Mouse (Mus musculus) thymus, postnatal 25 days (tissue): ENCODE measurements around the gene Susd1.

Source experiments
- DNase-seq: peaks from one replicate; pipeline ENCODE4 v3.0.0; 2022

The Susd1 gene

DNA sequence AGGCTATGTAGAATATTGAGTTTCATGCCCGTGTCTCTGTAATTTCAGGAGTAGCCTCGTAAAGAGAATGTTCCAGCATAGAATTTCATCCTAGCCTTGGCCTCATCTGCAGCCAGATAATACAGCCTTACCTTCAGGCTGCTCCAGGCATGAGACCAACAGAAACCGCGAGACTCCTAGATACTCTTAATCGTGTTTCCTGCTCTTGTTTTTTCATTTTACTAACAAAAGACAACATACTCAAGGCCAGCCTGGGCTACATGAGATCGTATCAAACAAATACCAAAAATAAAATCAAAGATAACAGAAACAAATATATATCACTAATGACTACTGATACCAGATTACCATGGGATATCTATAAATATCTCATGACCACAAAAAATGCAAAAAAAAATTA, 9.3 kb downstream of the Susd1 start:
- DNase-seq = no peak

DNA sequence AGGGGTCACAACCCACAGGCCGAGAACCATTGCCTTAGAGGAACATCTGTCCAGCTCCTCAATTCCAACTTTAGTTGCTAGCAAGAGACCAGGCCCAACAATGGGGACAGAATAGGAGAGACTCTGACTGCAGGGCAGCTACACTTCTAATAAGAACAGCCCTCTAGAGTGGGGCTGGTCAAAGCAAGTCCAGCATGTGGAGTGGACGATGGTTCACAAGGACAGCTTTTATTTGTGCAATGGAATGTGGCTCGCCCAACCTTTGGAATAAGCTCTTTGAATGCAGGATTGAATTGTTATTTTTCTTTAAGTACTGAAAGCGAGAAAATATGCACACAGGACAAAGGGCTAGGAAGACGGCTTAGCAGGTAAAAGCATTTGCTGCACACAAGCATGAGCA, 12.0 kb downstream of the Susd1 start:
- DNase-seq = no peak

DNA sequence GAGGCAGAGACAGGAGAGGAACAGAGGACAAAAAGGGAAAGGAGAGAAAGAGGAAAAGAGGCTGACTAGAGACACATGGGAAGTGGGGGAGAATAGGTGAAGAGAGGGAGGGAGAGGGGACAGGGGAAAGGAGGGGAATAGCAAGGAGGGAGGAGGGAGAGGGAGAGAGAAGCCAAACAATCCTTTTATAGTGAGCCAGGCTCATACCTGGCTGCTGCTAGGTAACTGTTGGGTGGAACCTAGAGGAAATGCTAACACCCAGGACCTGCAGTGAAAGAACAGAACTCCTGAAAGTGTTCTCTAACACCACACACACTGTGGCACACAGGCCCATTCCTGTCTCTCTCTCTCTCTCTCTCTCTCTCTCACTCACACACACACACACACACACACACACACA, 15.6 kb downstream of the Susd1 start:
- no peak for DNase-seq

DNA sequence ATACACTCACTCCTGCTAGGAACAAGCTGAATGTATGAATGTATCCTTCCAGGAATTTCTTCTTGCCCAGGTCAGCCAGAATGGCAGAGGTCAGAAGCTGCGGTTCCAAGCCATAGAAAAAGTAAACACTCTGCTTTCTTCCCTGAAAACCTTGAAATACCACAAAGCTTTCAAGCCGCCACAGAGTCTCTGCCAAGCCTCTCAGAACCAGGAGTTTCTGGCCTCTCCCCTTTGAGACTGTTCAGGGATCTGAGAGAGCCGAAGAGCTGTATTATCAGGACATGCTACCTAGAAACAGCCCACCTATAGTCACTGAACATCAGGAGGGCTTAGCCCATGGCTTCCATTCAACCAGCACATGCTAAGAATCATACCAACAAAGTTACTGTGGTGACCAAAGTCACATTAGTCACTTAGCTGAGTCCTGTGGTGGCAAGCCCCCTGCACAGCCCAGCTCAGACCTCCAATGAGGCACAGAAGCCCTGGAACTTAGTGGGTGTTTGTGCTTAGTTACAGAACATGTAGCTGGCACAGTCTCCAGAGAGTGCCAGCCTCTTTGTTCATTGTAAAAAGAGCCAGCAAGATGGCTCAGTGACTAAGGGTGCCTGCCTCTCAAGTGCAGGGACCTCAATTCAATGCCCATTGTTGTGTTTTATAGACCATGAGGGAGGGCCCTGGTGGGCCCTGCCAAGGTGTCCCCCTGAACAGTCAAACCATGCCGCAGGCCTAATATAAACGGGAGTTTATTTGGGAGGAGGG, 16.2 kb downstream of the Susd1 start:
- no peak for DNase-seq

DNA sequence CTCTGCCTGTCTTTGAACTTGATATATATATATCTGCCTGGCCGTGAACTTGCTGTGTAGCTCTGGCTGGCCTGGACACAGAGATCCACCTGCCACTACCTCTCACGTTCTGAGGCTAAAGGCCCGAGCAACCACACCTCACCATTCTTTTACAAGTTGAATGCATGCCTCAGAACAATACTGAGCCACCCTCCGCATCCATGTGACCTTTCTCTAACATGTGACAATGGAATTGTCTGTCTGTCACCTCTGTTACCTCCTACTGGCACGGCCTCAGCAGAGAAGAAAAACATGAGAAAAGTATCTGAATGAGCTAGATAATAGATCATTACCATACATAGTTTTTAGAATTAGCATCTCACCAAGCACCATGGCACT, 17.1 kb downstream of the Susd1 start:
- no peak for DNase-seq

DNA sequence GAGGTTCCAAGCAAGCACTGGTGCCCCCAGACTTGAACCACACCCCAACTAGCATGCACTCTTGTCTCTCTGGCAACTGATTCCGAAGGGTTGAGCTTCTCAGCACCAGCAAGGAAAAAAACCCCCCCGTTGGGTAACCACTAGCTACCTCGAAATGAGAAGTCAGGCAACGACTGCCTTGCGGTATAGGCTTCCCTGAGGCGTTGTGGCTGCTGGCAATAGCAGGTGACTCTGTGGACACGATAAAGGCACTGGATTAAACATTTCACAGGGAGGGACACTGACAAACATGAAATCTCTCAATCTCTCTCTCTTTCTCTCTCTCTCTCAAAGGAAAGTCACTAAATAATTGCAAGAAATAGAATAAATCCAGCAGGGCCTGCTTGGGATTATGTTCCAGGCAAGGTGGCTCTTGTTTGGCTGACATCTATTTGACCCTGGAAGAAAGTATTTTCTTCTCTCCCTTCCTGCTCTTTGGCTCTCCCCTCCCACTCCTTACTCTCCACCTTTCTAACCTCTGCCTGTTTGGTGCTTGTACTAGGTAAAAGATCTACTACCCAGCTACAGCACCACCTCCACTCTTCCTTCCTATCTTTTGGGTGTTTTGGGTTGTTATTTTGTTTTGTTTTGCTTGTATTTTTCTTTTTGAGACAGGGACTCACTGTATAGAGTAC, 17.6 kb downstream of the Susd1 start:
- no peak for DNase-seq

DNA sequence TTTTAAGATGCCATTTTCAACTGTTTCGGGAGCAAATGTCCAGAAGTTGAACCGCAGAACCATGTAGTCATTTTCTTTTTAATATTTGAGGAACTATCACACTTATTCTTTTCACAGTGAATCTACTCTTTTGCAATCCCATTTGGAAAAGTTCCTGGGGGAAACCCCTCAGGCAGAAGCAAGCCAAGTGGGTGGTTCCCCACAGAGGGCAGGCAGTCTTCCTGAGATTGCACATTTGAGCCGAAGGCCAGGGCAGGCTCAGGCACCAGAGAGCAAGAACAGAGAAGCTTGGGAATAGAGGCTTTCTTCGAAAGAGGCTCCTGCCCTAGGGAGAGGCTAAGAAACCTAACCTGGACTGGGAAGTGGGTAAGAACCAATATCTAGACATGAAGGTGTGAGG, 19.2 kb downstream of the Susd1 start:
- DNase-seq = no peak

DNA sequence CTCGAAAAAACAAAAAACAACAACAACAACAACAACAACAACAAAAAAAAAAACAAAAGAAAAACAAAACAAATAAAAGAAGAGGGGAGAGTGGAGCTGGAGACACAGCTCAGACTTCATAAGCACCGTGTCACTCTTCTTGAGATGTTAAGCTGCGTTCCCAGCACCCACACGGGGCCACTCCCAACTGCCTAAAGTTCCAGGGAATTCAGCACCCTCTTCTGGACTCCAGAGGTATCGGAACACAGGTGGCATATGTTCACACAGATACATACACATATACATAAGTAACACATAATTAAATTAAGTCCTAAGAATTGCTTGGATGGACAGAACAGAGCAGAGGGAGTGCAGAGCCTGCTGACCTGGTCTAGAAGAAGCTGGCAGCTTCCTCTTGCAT, 25.0 kb downstream of the Susd1 start:
- DNase-seq = no peak

DNA sequence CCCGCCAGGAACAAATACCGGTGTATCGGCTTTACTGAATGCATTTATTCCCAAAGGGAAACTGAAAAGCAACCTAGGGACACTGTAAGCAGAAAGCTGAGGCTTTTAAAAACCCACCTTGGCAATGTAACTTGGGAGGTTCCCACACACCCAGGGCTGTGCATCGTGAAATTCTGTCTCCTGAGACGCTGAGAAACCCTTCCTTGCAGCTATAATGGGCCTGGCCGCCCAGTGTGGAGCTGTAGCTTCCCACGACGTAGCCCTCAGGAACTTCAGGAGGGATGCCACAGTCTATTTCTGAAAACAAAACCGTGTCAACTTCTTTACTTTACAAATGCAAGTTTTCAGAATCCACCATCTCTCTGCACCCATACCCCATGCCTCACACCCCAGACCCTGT, 27.3 kb downstream of the Susd1 start:
- no peak for DNase-seq

DNA sequence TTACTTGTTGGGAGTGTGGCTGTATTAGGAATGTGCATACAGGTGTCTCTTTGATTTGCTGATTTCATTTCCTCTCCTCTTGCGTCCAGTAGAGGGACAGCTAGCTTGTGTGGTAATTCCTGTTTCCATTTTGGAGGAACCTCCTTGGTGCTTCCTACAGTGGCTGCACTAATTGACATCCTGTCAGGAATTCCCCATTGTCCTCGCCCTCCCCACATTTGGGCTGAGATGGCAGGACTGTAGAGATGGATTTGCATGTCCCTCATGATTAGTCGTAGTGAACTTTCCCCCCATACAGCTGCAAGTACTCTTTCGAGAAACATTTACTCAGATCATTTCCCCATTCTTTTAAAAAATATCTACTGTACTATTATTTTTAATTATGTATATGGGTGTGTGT, 30.7 kb downstream of the Susd1 start:
- DNase-seq = no peak

DNA sequence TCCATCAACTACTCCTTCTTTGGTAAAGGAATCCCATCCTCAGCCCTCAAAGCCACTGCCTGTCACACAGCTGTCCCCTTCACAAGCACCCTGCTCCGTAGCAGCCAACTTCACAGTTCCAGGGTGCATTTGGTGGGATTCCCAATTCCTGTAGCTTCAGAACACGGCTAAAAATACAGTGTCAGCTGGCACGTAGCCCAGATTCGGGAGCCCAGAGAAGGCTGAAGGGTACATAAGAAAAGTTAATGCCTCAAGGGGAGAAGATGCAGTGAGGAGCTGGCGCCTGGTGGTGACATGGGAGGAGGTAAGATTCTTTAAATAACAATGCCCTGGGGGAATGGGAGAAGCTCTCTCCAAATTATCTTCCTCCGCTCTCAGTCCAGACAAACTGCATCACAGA, 34.1 kb downstream of the Susd1 start:
- no peak for DNase-seq

DNA sequence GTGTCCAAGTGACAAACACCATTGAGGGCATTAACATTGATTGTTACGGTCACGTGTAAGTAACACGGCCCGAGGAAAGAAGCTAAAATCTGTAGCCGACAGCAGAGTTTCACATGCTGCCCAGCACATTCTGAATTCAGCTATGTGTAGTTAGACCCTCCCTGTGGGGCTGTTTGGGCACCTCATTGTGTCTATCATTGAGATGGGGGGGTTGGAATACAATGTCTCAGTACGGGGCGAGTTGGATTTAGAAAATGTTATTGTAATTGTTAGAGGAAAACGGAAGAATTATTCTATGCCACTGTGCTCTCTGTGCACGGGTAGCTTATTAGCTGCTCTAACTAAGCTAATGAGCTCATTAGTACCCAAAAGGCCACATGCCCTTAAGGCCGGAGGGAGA, 37.5 kb downstream of the Susd1 start:
- no peak for DNase-seq

DNA sequence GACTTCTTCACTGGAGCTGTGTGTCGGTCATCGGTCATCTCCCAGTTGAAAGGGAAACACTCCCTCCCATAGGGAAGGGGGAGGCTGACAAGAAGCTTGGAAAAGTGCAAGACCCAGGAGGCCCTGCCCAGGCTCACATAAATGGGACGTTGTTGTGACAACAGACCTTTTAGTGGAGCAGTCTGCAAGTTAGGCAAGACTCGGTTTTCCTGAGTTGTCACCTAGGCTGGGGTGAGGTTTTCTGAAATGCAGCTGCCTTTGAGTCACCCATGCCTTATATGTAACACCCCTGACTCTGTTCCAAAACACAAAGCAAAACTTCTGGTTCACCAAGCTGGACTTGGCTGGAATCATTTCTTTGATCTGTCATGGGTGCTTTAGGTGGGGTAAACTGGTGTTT, 39.1 kb downstream of the Susd1 start:
- no peak for DNase-seq

DNA sequence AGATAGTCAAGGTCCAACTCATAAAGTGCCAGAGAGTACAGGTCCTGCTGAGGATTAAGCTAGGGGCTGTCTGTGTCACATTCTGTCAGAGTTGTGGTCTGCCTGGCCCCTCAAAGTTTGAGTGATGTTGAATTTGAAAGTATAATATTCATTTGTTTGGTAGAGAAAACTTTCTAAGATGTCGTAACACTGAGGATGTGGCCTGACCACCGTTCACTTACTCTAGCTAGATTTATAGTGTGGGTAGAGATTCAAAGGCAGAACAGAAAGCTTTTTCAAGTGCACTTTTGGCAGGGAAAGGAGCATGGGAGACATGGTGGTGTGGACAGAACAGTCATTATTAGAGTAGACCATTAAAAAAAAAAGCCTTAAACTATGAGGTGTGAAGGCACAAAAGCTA, 42.9 kb downstream of the Susd1 start:
- no peak for DNase-seq

DNA sequence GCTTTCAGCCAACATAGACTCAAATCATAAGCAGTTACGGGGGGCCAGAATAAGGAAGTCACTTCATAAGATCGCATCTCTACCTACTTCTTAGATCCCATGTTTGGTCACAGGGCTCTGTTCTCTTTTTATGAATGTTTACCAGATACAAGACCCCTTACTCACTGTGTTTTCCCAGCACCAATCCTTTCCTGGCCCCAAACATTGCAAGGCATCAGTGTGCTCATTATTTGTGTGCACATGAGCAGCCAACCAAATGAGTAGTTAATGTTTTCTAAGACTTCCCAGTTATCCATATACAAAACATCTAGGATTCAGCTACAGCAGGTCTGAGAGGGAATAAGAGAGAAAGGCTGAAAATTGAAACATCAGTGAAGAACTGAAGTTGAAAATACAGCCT, 44.3 kb downstream of the Susd1 start:
- no peak for DNase-seq

DNA sequence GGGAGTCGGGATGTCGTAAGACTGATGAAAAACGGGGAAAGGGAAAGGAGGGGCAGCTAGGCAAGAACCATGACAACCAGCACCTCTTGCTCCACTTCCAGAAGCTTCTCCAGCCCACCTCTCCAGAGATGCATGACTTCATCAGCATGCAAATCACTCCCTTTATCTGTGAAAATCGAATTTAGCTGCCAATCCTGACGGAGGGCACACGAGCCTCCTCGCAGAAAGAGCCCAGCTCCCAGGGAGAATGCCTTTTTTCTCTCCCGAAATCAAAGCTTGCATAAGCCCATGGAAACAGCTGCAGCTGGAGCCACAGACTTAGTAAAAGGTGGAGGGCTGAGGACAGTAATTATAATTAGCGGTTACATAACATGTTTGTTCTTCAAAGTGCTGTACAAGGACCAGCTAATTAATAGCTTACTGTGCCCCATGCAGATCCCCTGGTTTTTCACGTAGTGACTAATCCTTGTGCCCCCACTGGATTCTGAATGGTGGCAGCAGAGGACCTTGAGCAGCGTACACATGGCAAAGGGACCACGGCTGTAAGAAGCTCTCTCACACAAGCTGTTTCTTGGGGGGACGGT, 49.9 kb downstream of the Susd1 start:
- DNase-seq = no peak

DNA sequence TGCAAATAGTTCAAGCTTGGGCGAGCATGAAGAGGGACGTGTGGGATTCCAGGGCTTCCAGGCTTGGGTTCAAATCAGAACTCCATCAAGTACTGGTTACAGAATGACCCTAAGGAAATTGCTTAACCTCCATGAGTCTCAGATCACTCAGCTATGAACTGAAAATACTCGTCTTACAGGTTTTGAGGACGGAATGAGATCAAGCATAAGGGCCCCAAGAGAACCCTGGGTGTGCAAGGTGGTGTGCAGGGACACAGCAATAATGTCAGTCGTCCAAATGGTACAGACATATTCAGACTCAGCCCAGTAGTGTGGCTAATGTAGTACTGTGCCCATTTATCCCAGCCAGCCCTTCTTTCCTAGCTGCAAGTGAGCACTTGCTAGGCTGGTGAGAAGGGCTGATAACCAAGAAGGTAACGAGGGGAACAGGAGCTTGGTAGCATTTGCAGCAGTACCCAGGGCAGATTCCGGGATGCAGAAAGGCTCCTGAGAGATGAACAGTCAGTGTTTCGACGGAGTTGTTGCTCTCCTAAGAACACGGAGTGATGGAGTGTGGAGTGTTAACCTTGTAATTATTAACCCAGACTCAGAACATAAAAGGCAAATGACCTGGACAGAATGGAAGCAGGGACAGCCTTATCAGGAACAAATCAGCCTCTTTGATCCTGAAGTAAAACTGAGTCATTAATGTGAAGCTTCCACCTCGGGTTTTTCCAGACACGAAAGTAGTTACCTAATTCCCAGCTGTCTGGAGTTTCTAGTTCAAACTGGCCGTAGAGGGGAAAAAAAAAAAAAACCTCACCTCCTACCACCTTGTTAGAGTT, 50.8 kb downstream of the Susd1 start:
- DNase-seq = no peak

DNA sequence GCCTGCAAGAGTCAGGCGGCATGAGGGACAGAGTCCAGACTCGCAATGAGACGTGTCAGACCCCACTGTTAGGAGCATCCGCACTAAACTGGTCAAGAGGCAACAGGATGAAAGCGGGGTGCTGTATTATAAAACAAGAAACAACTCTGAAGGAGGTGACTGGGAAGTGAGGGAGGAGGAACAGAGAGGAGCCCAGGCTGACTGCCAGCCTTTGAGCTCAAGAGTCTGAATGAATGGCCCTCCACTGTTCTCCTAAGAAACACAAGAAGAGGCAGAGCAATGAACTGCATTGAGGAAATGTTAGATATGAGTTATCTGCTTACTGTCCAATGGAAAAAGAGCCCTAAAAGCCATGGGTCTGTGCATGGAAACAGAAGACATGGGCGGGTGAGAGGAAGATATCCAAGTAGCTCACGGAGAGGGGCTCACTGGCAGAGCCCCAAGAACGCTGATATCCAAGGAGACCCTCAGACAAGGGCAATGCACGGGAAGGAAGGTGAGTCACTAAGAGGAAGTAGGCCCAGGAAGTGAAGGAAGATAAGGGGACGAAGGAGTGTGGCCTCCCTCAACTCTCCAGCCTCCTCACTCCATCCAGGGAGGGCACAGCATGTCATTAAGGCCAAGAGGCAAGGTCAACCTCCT, 53.1 kb downstream of the Susd1 start:
- no peak for DNase-seq

DNA sequence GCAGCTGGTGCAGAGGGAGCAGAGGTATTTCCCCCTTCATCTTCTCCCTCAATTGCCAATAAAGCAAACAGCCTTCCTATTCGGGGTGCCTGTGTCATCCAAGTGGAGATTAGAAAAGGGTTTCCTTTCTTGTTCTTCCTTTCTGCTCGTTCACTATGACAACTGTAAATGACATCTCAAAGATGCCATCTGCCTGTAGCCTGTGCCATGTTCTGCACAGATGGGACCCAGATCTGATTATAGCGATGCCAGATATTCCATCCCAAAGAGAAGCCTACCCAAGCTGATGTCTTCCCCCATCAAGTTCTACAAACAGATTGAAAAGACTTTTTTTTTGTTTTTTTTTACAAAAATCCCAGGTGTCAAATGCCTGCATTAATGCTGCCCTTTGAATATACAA, 54.6 kb downstream of the Susd1 start:
- DNase-seq = no peak

DNA sequence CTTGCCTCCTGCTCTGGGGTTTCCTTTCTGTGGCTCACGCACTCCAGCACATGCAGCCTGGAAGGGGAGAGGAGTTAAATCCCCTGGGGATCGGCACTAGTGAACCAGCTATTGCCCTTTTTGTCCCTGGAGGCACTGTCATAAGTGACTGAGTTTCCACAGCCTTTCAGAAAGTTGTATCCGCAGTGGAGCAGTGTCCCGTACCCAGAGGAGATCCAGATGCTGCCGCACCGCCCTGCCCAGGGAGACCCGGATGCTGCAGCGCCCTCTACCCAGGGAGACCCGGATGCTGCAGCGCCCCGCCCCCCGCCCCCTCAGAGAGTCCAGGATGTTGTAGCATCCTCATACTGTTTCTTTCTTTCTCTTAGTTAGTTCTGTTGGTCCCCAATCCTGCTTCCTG, 56.3 kb downstream of the Susd1 start:
- no peak for DNase-seq

DNA sequence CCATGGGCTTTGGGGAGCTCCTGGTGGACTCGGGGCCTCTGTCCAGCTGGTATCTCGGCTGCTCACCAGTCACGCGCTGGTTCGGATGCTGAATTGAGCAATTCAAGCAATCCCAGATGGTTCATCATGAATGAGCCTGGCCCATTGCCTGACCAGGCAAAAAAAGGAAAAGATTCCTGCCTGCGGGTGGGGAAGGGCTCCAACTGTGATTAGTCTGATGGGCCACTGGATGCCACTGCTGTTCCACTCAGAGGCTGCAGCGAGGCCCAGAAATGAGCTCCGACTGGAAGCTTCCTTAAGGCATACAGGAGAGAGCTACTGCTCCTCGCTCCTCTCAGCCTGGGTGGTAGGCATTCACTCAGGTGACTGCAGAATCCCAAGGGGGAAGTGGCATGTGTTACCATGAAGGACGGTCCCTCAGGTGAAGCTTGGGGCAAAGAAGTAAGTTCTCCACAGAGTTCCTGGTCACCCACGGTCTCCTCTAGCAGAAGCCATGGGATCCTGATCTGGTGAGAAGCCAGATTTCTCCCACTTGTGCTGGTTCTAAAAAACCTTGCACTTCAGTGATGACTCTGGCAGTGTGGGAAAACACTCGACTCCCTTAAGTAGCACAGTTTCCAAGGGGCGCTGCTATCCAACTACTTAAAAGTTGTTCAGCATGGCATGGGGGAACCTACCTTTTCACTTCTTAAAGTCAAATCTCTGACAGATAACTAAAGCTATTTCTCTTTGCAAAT, 57.3 kb downstream of the Susd1 start:
- no peak for DNase-seq

DNA sequence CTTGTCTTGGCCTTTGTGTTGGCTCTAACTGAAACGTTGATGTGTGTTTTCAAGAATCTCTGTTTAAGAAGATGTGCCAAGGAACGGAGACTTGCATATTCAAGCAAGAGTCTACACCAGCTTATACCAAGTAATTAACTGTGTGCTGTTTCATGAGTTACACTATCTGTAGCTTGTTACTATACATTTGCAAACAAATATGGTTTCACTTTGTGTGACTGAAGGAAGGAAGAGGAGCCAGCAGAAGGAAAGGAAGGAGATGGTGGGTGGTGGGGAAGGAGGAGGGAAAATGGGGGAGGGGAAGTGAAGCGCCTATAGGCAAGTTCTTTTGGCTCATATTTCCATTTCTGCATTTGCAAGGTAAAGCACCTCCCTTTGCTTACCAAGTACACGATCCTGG, 58.0 kb downstream of the Susd1 start:
- no peak for DNase-seq

DNA sequence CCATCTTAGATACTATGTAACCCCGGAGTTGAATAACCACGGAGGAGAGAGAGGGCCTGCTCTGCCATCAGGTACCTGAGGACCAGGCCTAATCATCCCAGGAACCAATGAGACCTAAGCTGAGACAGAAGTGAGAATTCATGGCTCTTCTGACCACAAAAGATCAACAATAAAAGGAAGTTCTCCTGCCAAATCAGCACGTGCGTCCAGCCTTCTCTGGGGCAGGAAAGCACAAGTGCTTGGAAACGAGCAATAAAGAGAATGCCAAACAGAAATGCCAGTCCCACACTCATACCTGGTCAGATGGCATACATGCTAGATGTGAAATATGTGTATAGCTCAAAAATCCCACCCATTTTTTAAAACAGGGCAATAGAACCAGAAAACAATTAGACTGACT, 58.6 kb downstream of the Susd1 start:
- DNase-seq = no peak
